Mouse (Mus musculus): ENCODE data around the gene Atp10b. TPM values are rescaled to one million over a fixed set of nuclear protein-coding genes. Genes with fewer than 3 reads are reported as not detected.

Atp10b gene
- total RNA-seq, 2 experiments from 2014 or later, result not detected

DNA sequence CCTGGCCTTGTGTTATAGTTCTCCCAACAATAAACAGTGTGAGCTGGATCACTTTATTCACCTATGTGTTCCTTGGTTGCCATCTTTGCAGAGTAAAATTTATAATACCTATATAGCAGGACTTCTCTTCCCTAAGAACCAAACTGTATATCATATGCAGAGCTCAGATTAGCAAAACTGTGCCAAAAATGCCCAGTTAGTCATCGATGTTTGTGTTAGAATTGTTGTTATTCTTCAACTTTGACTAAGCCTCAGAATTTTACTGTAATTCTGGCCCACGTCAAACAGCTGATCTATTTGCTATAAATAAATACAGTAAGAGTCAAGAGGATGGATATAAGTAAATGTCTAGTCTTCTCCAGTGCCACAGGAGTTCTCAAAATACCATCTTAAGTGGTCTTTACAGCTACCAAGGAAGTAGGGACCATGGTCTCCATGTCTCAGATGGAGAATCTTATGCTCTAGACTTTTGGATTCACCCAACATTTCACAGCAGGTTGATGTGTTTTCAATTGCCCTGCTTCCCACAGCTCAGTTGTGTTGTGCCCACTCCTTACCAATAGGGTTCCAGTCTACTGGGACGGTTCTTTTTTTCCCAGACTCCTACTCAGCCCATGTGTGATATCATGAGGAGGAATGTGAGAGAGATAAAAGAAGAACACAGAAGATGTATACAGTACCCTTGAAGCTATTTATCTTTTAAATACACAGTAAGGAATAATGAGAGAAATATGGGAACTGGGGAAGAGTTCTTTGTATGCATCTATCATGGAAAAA, 40.3 kb downstream of the Atp10b start:
- ATAC-seq (replicated peaks; ENCODE audit: low FRiP score, poor library complexity, severe bottlenecking), result no peak

DNA sequence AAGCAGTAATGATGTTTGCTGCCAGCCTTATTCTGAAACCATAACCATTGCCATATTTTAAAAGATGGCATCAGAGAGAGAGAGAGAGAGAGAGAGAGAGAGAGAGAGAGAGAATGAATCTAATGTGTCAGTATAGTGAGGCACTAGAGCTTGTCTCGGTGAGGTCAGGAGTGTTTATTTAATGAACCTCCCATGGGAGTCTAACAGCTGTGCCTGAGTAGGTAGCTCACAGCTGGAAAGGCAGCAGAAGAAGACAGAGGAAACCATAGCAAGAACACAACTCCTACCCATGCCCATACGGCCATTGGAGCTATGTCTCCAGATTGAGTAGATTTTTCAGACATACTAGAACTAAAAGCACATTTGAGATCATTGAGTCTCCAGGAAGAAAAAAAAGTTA, 49.1 kb downstream of the Atp10b start:
- no peak for ATAC-seq (replicated peaks; ENCODE audit: low FRiP score, poor library complexity, severe bottlenecking)

DNA sequence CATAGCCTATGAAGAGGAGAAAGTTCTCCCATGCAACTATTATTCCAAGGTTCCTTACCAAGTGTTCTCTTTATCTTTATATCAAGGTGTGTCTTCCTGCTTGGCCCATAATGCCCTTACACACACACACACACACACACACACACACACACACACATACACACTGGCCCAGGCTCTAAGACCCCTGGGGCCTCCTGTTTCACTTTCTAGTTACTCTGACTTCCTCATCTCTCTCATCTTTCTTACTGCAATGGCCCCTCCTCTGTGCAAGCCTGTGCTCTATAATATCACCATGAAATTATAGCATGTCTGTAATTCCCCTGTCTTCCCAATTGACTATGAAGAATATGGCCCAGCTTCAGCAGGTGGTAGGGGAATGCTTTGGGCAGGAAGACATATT, 49.7 kb downstream of the Atp10b start:
- no peak for ATAC-seq (replicated peaks; ENCODE audit: low FRiP score, poor library complexity, severe bottlenecking)

DNA sequence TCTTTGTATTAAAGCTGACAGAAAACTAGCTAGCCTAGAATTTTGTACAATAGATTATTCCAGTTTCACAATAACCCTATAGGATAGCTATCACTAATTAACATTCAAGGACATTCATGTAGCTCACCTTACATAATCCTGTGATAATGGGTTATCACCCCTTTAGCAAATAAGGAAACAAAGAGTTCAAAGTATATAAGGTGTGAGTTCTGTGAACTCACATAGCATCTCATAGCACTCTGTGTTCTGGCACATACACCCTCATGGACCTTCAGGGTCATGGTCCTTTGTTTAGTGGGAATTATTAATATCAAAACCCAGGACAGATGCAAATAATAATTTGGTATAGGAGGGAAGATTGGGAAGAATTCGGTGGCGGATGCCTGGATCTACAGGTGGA, 50.4 kb downstream of the Atp10b start:
- ATAC-seq (replicated peaks; ENCODE audit: low FRiP score, poor library complexity, severe bottlenecking), result no peak

DNA sequence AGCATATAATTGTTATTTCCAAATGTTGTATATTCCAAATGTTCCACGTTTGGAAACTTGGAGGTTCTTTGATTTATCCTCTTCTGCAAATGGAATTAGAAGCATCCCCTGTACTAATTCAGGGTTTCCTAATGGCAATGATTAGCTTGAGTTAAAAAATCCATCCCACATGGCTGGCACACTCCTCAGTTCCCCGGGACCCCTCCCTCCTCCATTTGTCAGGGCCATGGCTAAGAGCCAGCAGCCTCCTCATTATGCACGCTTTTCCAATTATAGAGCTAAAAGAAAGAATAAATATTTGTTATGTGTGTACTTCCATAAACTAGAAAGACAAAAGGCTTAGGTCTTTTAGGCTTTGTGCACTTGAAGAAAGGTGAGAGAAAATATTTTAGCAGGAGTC, 53.9 kb downstream of the Atp10b start:
- ATAC-seq (replicated peaks; ENCODE audit: low FRiP score, poor library complexity, severe bottlenecking), result no peak

DNA sequence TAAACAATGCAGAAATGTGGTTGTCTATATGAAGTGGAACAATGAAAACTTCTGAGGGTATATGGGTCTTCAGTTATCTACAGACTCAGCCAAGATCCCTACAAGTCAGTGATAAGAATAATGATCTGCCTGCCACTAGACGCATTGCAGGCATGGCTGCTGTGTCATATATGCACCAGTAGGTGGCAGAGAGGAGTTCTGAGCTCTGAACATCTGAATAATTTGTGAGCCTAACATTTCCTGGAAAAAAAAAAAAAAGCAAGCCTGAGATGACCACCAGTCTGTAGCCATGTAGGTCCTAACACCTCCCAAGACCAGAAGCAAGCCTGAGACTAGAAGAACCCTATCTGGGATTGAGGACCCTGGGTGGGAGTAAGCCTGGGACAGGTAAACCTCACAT, 63.5 kb downstream of the Atp10b start:
- ATAC-seq (replicated peaks; ENCODE audit: low FRiP score, poor library complexity, severe bottlenecking), result no peak

DNA sequence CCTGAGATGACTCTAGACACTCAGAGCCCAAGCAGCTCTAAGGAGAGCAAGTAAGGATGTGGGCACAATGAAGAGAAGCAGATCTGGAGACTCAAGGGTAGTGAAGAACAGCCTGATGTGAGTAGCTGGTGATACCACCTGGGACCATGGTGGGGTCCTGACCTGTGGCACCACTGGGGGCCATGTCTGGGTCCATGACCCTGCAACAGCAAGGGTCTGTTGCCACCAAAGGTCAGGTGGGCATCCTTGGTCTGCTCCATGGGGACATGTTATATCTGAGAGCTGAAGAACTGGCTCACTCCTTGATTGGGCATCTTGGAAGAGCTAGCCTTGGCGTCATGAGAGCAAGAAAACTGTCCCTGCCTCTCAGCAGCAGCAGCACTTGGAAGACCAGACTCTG, 64.1 kb downstream of the Atp10b start:
- no peak for ATAC-seq (replicated peaks; ENCODE audit: low FRiP score, poor library complexity, severe bottlenecking)

DNA sequence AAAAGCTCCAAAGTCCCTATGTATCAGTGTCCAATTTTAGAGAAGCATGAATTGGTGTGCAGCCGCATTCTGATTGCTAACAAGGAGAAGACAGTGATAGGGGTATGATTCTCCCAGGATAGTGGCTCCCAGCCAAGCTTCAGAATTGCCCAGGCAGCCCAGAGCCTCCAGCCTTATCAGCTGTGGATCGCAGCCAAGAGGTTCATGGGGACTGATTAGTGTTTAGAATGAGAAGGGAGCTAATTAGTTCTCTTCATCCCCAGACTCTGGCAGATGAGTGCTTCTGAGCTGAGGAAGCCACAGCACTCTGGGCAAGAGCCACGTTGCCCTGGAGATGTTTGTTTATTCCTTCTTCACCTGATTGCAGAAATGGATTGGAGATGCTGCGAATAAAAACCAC, 67.3 kb downstream of the Atp10b start:
- ATAC-seq (replicated peaks; ENCODE audit: low FRiP score, poor library complexity, severe bottlenecking), result no peak

DNA sequence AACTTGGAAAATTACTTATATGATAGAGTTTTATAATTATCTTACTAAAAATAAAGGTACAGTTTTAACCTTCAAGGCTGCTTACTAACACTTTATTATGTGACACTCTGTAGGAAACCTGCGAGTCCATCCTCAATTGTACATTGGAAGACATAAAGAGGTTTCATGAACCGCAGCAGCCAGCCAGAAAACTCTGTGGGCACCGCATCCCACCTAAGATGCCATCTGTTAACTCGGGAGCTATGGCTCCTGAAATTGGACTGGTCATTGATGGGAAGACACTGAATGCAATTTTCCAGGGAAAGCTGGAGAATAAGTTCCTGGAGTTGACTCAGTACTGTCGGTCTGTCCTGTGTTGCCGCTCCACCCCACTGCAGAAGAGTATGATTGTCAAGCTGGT, 80.6 kb downstream of the Atp10b start:
- ATAC-seq (replicated peaks; ENCODE audit: low FRiP score, poor library complexity, severe bottlenecking), result no peak

DNA sequence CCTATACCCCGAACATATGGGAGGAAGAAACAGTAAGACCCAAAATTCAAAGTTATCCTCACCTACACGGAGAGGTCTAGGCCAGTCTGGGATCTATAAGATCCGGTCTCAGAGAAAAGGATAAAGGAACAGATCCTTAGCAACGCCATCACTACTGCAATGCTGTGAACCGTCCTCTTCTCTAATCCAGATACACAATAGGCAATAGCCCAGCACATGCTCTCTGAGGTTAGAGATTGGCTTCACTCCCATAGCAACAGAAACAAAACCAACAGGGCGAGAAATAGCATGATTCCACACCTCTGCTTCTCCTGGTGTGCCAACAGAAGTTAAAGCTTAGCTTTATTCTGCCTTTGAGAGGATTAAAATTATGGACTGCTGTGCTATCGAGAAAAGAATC, 82.4 kb downstream of the Atp10b start:
- ATAC-seq (replicated peaks; ENCODE audit: low FRiP score, poor library complexity, severe bottlenecking), result no peak

DNA sequence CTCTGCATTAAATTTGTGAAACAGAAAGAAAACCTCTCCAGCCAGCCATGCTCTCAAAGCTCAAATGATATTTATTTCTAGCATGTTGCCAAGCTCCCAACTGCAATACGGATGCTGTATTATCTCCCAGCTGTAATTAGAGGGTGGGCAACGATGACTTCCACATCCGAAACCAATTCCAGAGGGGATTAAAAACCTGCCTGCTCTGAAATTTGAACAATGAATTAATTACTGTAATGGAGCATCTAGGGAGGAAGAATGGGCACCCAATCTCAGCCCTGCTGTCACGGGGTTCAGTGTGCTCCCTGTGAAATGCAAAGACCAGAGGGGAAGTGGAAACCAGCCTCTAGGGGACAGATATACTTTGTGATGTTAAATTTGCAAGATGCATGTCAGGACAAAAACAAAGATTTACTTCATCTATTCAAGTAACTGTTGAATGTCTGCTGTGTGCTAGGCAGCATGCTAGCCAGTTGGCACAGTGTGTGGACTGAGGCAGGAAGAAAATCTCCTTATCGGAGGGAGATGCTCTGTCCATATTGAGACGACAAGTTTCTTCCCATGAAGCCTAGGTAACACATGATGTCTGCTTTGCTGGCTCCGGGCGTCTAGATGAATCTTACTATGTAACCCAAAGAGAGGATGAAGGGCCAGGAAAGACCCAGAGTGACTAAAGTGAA, 86.8 kb downstream of the Atp10b start:
- ATAC-seq (replicated peaks; ENCODE audit: low FRiP score, poor library complexity, severe bottlenecking), result no peak

DNA sequence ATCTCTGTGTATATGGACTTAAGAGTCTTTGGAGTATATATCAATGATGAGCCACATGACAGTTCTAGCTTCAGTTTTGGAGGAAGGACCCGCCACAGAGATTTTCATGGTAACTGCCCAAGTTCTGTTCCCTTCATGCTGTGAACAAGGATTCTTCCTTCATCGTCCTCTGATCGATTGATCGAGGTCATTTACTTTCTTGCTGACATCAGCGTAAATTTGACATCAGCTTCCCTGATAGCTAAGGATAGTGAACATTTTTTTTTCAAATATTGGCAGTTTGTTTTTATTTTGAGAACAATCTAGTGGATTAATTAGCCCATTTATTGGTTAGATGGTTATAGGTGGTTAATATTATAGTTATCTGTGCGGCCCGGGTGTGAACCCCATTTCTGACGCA, 90.1 kb downstream of the Atp10b start:
- ATAC-seq (replicated peaks; ENCODE audit: low FRiP score, poor library complexity, severe bottlenecking), result no peak

DNA sequence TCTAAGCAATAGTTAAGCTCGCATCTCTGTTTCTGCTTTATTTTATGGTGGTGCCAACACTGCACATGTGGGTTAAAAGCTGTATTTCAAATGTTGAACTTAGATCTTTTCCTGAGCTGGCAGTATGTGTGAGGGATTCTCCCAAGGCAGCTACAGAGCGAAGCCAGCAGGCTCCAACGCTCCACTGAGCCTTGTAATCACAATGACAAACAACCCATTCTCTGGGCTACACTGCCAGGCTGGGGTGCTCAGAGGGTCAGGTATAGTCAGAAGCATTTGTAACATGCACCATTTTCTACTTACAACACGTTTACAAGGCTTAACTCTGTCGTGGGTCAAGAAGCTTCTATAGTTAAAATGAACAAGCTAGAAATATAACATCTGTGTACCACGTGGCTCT, 103.4 kb downstream of the Atp10b start:
- no peak for ATAC-seq (replicated peaks; ENCODE audit: low FRiP score, poor library complexity, severe bottlenecking)

DNA sequence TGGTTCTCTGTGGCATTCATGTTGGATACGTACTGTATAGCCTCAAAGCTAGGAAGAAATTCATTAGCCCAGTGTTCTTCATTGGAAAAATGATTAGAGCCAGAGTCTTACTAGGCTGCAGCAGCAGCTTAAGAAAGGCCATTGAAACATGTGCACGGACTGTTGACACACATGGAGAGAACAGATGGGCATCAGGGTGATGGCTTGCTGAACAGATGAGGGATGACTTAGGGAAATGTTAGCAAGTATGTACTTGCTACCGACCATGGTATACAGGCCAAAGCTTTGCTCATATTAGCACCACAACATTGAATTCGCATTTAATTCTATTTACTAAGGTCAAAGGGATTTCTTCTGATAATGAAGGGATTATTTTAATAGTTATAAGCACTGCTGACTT, 105.6 kb downstream of the Atp10b start:
- no peak for ATAC-seq (replicated peaks; ENCODE audit: low FRiP score, poor library complexity, severe bottlenecking)

DNA sequence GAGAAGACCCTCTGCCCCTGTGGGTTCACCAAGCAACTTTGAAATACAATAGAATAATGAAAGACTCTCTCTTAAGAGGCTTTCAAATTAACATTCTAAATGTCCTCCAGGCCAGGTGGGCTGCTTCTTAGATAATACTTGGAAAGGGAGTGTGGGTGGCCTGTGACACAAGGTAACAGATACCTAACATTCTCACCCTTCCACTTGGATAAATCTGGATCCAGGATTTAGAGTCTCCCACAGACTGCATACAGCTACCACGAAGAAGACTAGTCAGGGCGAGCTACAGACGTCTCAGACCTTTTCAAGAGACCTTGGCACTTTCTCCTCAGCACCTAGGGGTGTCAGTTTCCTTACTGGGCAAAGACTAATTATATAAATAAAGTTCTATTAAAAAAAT, 107.6 kb downstream of the Atp10b start:
- no peak for ATAC-seq (replicated peaks; ENCODE audit: low FRiP score, poor library complexity, severe bottlenecking)

DNA sequence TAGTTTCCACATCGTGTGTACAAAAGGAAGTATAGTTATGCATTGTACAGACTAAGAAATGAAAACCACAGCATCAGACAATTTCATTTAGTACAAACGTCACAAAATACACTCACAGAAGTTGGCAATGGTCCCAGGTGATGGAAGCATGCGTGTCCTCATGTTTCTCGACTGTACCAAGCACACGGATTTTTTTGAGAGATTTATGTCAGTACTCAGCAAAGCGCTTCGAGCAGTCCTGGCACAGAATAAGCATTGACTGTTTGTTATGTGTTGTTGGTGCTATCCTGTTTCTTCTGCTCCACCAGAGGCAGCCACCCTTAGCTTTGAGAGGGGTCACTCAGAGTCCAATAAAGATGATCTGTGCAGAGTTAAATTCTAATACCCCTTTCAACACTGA, 108.1 kb downstream of the Atp10b start:
- no peak for ATAC-seq (replicated peaks; ENCODE audit: low FRiP score, poor library complexity, severe bottlenecking)

DNA sequence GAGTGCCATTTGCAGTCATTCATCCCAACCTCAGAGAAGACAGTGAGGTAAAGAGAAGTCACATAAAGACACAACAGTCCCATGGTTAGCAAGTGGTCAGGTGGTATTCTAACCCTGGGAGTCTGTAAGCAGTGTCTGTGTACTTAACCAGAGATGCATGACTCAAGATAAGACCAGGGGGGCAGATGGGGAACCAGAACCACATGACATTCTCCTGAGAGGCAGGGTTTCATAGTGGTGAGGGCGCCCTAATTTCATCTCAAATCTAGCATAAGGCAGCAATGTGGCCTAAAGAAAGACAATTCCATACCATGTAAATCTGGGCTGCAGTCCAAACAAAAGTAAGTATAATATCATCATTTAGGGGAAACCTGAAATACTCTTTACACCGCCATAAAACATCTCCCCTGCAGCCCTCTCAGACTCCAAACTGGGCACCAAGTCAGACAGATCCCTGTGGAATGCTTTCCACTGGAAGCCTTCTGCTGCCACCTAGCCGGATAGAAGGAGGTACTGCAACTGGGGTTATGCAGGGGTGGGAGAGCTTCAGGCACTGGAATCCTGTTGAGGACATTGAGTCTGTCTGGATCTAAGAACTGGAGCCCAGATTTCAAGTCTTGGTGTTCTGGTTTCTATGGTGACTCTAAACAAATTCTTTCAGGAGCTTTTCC, 114.0 kb downstream of the Atp10b start:
- no peak for ATAC-seq (replicated peaks; ENCODE audit: low FRiP score, poor library complexity, severe bottlenecking)

DNA sequence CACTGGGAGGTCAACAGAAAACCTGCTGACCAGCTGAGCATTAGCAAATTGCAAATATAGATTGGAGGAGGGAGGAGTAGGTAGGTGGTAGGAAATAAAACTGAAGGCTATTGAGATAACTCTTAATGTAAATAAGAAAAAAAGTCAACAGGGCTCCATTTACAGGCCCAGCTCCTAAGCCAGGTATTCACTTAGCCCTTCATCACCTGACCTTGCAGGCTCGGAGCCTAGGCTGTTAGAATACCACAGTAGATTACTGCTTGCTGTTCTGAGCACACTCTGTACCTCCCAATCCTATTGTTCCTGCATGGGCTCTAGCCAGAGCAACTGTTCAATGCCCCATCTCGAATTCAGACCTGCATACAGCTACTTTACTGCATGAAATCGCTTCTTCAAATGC, 117.8 kb downstream of the Atp10b start:
- ATAC-seq (replicated peaks; ENCODE audit: low FRiP score, poor library complexity, severe bottlenecking), result no peak

DNA sequence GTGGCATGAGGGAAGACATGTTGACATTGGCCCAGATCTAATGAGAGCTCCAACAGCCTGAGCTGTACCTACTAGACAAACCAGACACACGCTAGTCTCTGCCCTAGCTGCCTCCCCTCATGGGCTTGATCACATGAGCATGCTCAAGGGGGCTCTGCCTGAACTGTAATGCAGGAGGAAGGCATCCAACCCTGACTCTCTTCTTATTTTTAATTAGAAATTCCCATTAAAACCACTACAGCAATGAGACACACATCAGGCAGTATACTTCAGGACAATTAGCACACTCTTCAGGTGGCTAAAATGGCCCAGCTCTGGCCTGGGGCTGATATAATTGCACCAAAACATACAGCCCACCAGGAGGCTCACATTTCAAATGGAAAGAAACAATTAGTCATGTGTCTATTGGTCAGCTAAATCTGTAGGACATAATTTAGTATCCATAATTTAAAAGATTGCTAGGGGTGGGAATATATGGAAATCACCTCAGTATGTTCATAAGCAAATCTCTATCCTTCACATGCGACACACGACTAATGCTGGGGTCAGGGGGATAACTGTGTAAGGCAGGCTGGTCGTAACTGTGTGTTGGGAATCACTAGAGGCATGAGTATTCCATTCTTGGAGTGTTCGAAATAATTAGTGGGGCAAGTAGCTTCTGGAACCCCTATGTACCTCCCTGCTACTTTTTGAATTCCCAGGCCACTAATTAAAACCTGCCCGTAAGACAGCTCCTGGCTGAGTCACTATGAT, 120.0 kb downstream of the Atp10b start:
- ATAC-seq (replicated peaks; ENCODE audit: low FRiP score, poor library complexity, severe bottlenecking), result no peak

DNA sequence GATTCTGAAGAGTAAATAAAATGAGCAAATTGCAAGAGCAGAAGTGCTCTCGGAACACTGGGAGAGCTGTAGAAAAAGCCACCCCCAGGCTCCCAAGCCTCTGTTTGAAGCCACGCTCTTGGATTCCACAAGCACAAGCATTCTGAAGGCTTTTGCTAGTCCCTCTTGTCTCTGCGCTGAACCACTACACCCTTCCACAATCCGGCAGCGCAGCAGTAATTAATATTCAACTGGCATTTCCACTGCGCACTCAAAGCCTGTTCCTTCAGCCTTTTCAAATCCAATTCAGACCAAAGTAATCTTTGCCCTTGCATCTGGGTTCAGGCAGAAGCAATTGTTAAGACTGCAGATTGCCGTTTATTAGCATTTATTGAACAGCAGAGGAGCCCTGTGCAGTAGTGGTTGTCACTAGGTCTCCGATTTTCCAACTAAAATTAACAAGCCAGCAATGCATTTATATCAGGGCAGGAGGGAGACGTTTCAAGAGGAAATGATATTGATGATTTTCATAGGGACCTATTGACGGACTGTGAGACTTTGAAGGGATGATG, 120.7 kb downstream of the Atp10b start:
- no peak for ATAC-seq (replicated peaks; ENCODE audit: low FRiP score, poor library complexity, severe bottlenecking)
